Mouse (Mus musculus) adrenal gland, adult 8-10 months (tissue): ENCODE data around the gene Ccdc141. TPM values are rescaled to one million over a fixed set of nuclear protein-coding genes. Genes with fewer than 3 reads are reported as not detected.

Experiments used
- DNase-seq: peaks from one replicate; pipeline ENCODE4 v3.0.0; 2022
- total RNA-seq, 4 experiments: library from RNA; stranded (reverse); gene quantifications; 2 replicates each; pipeline ENCODE4 v1.2.4; 2022

The Ccdc141 gene
- 1 to 10 TPM; 5.0 to 9.8 (median 9.3) TPM for total RNA-seq

DNA sequence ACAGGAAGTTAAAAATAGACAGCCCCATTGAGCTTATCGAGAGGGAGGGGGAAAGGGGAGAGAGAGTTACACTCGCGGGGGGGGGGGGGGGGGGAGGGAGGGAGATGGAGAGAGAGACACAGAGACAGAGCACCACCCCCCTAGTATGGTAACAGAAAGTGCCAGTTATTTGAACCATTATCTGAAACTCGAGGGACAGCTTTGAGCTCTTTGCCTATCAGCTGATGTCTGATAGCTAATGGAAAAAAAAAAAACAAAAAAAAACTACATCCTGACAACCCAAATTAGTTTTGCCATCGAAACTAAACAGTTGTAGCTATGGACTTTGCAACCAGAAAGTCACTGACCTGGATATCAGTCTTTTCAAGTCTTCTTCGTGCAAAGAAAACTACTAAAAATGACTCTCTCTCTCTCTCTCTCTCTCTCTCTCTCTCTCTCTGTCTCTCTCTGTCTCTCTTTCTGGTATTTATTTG, at the start of gene Ccdc141:
Ccdc141 (minus strand) TSS at position 4 of the 473 bp plus-strand sequence.
- DNase-seq = no peak

- DNase-seq = no peak
Observed at GRCm38 (mm10) chr2:77212885-77213284, 42.4 kb upstream of the Ccdc141 start.

- DNase-seq = no peak
Observed at GRCm38 (mm10) chr2:77206951-77207350, 36.5 kb upstream of the Ccdc141 start.

DNA sequence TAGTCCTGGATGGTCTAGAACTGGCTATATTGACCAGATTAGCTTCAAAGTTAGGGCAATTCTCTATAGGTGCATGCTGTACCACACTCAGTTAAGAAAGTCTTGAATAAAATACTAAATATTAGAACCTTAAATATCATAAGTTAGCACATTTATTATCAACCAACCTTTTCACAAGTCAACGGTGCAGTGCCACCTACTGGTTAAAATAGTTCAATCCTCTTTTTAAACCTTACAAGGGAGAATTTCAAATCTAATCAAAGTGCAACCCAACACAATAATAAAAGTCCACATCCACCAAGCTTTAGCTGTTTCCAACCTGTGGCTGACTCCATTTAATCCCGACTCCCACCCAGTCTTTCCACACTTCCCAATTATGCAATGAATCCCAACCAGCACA, 33.5 kb upstream of the Ccdc141 start:
- no peak for DNase-seq

DNA sequence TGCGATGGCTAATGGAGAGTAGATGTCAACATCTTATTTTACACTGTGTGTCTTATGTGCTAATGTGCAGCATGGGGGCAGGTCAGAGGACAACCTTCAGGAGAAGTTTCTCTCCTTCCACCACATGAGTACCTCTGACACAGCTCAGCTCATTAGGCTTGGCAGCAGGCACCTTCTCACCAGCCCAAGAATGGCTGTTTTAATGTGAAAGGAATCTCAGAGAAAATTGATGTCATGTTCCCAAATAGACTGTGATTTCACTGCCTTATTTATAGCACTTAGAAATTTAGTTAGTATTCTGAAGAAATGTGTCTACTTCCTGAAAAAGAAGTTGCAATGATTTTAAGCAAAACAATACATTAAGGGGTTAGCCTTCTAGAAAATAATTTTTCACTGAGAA, 31.5 kb upstream of the Ccdc141 start:
- DNase-seq = no peak

- peak; percentile 25 for DNase-seq
Observed at GRCm38 (mm10) chr2:77200958-77201614, 30.6 kb upstream of the Ccdc141 start.

DNA sequence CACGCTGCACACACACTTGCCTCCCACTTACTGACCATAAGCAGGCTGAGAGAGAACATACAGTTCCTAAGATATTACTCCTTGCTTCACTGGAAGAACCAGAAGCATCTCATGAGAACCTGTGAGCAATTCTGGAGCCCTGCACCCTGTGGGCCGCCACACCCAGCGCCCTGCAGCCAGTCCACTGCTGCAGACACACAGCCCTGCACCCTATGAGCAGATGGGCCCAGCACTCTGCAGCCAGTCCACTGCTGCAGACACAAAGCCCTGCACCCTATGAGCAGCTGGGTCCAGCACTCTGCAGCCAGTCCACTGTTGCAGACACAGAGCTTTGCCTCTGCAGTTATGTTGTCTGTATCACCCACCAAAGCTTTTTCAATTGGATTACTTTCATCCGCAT, 29.9 kb upstream of the Ccdc141 start:
- no peak for DNase-seq

GRCm38 (mm10) chr2:77198246-77198645, 27.8 kb upstream of the Ccdc141 start:
- DNase-seq = no peak

DNA sequence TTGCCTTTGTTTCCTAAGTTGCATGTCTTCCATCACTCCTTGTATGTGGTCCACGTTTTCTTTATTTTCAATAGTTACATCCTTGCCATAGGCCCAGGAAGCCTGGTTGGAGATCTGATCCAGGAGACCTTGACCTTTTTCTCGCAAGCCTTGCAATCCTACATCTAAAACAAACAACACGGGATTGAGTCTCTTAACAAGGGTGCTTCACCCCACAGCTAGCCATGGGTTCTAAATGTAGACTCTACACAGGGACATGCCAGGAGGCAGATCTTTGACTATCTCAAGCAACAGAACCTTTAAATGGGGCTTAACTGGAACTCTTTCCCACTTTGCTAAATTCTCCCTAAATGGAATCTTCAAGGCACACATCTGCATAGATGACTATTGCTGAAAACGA, 26.4 kb upstream of the Ccdc141 start:
- DNase-seq = no peak

DNA sequence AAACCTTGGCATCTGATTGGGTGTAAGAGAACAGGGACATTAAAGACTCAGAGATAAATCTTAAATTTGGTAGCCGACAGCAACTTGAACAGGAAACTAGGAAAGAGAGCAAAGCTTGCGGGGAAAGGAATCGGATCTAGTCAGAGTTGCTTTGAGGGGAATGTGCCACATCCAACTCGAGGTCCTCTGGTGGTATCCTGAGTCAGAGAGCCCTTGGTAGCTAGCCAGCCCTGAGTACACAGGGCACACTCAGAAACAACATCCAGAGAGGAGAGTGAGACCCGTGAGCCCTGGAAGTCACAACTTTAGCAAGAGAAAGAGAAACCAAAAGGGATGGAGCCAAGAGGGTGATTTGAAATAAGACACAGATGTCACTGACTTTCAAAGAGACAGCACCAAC, 24.6 kb upstream of the Ccdc141 start:
- no peak for DNase-seq

DNA sequence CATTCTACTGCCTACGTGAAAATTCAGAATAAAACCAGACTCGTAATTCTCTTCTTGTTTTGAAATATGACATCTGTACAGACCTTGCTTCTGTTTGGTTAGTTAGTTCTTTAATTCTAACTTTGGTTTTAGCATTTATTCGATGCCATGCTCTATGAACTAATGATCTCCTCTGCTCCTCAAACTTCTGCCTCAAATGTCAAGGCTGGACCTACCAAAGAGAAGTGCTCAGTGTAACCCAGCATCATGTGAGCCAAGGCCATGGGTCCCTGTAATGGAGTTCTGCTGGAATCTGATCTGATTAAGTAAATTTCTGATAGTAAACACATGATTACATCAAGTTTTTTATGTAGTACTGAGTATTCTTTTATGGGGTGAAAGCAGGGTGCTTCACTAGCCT, 21.4 kb upstream of the Ccdc141 start:
- DNase-seq = no peak

DNA sequence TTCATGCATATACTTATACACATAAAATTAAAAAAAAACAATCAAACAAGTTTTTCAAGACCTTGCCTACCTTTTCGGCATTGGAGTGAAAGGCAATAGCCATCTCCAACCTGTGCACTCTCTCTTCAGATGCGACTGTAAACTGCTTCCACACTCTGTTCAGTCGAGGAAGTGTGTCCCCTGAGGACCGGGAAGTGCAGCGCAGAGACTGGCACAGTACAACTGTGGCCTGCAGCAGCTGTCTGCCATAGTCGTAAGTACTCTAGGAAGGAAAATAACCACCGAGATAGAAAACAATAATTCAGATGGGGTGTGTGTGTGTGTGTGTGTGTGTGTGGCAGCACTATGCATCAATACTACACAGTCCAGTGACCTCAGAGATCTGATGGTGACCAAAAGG, 20.5 kb upstream of the Ccdc141 start:
- DNase-seq = no peak

- DNase-seq = no peak
Observed at GRCm38 (mm10) chr2:77190301-77190700, 19.9 kb upstream of the Ccdc141 start.

DNA sequence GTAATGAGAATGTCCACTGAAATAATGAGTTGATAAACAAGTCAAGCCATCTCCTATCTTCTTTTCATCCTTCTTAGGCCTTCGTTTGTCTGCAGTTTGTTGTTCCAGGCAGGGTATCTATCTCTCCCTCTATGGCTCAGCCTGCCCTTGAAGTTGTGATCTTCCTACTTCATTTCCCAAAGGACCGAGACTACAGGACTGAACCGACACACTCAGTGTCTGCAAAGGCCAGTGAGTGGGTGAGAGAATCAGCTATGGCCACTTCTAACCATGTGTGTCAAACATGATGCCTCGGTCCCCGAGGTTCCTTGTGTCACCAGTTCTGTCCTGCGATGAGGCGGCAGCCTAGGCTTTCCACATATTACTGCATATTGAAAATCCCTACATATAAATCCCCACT, 19.2 kb upstream of the Ccdc141 start:
- DNase-seq = no peak

GRCm38 (mm10) chr2:77187501-77187900, 17.1 kb upstream of the Ccdc141 start:
- DNase-seq = no peak

GRCm38 (mm10) chr2:77186912-77187311, 16.5 kb upstream of the Ccdc141 start:
- no peak for DNase-seq

- DNase-seq = no peak
Observed at GRCm38 (mm10) chr2:77184049-77184571, 13.7 kb upstream of the Ccdc141 start.

DNA sequence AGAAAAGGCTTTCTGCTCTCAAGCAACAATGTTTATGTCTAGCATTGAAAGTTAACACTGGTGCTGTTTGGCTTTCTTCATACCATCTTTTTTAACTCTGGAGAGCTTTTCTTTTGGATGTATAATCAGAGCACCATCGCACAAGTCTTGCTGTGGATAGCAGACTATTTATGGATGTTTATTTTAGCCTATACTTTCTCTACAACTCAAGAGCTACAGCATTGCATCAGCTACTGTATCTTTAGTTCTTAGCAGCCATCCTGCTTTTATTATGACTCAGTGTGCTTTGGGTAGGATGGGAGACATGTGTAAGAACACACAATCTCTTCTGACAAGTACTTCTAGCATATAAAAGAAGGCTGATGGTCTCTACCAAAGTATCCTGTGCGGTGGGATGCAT, 13.2 kb upstream of the Ccdc141 start:
- no peak for DNase-seq

GRCm38 (mm10) chr2:77182996-77183380, 12.6 kb upstream of the Ccdc141 start:
- no peak for DNase-seq

DNA sequence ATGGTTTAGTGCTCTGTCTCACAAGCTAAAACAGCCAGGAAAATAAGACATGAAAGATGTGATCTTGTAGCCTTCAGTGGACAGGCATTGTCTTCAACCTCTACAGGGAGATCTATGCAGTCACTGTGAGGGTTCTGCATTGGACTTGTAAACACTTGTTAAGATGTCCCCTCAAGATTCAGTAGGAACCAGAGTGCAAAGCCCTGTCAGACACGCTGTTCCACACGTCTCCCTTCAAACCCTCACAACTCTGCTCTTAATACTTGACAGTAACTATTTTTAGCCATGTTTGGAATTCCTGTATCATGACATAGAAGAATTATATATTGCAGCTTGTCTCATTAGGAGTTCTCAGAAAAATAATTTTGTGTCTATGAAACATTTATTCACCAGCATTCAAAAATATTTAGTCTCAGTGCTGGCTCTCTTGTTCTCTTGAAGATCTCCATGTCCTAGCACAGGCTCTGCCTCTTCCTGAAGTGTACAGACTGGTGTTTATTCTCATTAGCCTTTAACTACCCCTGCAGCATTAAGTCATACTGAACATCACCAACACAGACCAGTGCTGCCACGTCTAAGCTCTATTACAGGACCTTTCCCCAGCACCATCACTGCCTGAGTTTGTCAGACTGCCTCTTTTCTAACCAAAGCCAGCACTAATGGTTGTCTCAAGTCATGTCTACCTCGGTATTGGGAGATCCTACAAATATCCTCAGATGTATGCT, 12.0 kb upstream of the Ccdc141 start:
- DNase-seq = no peak

- DNase-seq = no peak
Observed at GRCm38 (mm10) chr2:77177472-77177871, 7.0 kb upstream of the Ccdc141 start.

- DNase-seq = no peak
Observed at GRCm38 (mm10) chr2:77176413-77176812, 6.0 kb upstream of the Ccdc141 start.

- DNase-seq = no peak
Observed at GRCm38 (mm10) chr2:77175411-77175810, 5.0 kb upstream of the Ccdc141 start.

DNA sequence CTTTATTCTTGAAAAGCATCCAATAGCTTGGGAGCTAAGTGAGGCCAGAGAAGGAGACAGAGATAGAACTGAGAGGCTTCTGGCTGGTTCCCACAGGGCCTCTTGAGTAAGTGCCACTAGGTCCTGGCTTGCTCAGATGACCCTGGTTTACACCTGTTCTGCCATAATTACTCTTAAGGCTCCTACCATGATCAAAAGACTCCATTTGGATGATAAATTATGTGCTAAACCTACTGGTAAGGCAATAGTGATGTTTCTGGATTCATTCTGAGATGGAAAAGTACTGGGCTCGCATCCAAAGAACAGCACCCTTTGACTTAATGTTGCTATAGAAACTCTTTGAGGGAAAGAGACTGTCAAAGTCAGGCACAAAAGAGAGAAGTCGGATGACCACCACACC, 3.9 kb upstream of the Ccdc141 start:
- DNase-seq = no peak
